Mouse (Mus musculus): ENCODE results near the gene Hist2h2ac.
A peak's percentile ranks its signal among the peaks of the same experiment; 100 is the strongest.
"Not testable (repeated sequence)": the region's sequence is repeated elsewhere in the genome, so short reads cannot be mapped to it uniquely, and the experiment has no call there.

Hist2h2ac gene

DNA sequence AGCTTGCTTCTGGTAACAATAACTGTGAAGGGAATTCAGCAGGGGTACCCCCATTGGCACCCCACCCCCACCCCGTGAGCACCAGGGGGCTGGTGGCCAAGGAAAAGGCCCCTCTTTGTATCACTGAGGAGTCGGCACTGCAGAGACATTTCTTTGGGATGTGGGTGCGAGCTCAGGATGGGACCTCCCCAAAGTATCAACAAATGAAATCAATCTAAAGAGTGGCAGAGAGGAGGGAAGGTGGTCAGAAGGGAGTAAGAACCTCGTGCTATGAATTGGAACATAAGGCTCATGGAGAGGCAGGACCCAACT is 28.3 kb upstream of the Hist2h2ac start:
- DNase-seq (ENCODE audit: low spot score in 2 of 2) = no peak

DNA sequence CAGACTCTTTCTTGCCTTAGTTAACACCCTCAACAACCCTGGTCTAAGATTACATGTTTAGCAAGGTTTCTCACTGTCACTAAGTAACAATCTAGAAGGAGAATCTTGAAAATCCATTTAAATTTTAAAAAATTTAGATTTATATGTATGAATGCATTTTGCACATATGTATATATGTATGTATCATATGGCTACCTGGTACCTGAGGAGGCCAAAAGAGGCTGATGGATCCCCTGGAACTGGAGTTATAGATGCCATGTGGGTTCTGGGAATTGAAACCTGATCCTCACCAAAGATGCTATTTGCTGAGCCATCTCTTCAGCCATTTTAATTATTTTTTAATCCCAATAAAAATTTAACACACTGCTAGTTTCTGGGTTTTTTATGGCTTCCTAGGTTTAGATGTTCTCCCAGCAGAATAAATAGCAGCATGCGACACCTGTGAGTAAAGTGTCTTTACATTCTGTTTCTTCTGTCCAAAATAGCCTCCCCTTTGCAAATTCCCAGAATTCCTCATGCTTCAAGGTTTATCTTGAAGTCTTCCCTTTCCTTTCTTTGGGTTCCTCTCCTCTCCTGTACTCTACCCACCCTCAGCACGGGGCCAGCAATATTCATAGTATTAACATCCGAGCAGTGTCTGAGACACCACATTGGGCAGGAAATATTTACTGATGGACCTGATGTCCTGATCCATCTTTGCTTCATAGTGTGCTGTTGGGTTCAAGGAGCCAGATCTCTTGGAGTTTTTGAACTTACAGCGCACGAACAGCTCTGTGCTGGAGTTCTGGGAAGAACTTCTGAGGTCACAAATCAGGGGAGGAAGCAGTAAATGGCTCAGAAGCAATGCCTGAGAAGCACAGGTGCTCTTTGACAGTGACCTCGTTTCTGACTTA is 27.7 kb upstream of the Hist2h2ac start:
- no peak for DNase-seq (ENCODE audit: low spot score in 2 of 2)

DNA sequence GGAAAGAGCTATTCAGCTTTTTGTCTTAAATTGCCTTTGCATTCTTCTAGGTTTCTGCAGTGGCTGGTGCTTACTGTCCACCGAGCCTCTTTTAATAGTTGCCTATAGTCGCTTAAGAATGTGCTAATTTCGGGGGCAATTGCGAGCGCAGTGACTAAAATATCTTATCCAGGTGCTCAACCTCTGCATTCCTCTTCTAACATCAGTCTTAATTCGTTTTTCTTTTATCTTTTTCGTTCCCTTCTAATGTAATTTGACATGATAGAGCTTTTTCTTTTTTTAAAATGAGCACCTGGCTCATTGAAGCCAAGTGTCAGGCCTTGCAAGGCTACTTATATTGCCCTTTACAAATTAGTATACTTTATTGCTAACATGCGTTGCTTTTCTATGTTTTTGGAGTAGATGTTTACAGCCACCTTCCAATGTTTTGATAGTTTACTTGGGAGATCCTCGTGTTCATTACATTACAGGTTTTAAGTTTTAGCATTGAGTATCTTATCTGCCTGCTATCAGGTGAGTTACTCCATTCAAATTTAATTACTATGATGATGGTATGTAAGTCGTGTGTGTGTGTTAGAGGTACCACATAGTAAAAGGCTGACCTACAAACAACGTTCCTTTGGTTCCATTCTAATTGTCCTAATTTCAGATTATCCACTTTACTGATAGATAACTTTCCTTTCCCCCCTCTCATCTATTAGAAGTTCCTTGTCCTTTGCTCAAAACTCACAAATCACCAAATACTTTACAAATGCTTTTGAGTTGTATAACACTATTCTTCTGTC is 26.9 kb upstream of the Hist2h2ac start:
- DNase-seq (ENCODE audit: low spot score in 2 of 2) = no peak

DNA sequence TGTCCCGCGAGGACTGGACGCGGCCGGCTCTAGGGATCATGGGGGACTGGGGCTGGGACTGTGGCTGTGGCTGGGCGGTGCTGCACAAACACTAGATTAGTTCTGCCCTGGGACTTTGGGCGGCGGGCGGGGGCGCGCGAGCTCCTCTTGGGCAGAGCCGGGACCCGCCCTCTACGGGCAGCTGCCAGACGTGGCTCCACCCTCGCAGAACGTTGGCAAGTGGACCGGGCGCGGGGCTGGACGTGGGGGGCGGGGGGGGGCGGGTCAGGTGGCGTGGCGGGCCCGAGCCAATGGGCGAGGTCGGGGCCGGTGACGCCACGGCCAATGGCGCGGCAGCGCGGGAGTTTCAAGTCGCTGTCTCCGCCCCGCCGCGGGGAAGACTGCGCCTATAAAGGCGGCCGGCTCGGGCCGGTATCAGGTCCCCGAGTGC is 25.8 kb upstream of the Hist2h2ac start, which contains the start of gene Hist2h3c1:
Hist2h3c1 (plus strand) TSS at position 259 of the 430 bp plus-strand sequence.
- DNase-seq (ENCODE audit: low spot score in 2 of 2) = not testable (repeated sequence)

DNA sequence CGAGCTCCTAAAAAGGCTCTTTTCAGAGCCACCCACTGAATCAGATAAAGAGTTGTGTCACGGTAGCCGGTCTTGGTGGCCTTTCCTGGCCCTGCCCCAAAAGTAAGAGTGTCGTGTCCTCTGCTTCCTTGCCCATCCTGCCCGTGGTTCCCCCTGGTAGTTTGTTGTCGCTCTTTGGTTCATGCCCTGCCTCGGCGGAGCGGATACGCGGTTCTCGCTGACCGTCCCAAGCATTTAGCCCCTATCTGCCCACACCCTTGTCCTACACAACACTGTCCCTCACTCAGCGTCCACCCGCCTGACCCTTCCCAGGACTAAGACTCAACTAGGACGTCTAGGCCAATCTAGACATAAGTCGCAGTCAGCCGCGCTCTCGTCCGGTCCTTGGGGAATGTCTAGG is 25.3 kb upstream of the Hist2h2ac start:
- DNase-seq (ENCODE audit: low spot score in 2 of 2) = not testable (repeated sequence)

DNA sequence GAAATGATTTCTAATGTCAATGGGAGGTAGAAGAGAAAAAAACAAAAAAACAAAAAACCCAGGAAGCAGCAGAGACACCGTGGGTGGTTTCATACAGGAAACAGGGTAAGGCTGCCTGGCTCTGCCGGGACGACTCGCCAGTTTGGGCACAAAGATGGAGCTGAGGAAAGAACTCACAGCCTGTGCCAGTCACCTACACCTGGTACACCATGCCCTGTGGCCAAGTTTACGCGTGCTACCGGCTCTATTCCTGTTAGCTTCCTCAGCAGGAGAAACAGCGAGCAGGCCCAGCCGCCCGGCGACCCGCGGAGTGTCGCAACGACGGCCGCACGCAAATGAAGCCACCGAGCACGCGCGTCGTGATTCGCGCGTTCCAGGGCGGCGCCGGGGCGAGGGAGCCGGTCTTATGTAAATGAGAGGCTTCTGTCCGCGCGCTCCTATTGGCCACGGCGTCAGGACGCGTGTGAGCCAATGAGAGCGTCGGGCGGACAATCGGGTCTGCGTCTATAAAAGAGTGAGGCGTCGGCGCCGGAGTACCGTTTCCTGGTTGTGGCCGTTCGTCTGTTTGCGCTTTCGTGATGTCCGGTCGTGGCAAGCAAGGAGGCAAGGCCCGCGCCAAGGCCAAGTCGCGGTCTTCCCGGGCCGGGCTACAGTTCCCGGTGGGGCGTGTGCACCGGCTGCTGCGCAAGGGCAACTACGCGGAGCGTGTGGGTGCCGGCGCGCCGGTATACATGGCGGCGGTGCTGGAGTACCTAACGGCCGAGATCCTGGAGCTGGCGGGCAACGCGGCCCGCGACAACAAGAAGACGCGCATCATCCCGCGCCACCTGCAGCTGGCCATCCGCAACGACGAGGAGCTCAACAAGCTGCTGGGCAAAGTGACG is 24.6 kb upstream of the Hist2h2ac start, which contains the start of gene Hist2h2aa1:
Hist2h2aa1 (plus strand) TSS at position 495 of the 884 bp plus-strand sequence.
- peak; percentile 83 to 85 for DNase-seq (ENCODE audit: low spot score in 2 of 2)

DNA sequence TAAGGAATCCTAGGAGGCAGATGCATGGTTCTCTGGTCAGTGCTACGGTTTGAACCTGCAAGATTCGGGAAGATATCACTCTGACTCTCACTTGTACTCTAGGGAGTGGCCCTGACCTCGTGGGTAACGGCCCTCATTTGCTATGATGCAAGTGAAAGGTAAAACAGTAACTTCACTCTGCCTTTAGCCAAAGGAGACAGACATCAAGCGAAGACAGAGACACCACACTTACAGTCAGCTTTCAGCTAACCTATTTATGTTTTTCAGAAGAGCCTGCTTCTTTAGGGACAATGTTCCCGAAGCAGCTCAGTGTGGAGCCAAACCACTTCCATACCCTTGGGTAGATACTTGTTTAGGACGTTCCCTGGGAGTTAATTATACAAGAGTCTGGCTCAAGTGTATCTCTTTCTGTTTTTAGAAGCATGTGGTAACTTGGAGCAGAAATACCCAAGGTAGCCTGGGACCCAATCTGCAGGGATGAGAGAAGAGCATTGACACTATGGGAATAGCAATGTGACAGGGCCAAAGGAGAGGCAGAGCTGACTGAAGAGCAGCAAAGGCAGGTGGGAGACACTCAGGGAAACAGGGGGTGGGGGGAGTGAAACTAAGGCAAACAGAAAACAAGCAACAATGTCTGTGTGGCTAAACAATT is 23.4 kb upstream of the Hist2h2ac start:
- DNase-seq (ENCODE audit: low spot score in 2 of 2) = no peak

DNA sequence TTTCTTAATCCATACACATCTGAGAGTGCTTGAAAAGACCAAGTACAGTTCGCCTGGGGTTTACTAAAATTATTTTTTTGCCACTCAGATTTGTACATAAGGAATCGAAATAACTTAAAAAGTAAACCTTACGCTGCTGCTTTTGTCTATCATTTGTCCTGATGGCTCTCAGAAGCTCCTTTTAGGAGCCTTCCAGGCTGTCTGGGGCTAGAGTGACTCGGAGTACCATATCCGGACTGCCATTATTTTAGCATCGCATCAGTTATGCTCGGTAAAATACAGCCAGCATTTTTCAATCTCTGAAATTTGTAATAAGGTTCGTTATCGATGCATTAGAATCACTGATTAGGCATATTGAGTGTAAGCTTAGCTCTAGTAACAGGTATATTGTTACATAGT is 20.1 kb upstream of the Hist2h2ac start:
- no peak for DNase-seq (ENCODE audit: low spot score in 2 of 2)

DNA sequence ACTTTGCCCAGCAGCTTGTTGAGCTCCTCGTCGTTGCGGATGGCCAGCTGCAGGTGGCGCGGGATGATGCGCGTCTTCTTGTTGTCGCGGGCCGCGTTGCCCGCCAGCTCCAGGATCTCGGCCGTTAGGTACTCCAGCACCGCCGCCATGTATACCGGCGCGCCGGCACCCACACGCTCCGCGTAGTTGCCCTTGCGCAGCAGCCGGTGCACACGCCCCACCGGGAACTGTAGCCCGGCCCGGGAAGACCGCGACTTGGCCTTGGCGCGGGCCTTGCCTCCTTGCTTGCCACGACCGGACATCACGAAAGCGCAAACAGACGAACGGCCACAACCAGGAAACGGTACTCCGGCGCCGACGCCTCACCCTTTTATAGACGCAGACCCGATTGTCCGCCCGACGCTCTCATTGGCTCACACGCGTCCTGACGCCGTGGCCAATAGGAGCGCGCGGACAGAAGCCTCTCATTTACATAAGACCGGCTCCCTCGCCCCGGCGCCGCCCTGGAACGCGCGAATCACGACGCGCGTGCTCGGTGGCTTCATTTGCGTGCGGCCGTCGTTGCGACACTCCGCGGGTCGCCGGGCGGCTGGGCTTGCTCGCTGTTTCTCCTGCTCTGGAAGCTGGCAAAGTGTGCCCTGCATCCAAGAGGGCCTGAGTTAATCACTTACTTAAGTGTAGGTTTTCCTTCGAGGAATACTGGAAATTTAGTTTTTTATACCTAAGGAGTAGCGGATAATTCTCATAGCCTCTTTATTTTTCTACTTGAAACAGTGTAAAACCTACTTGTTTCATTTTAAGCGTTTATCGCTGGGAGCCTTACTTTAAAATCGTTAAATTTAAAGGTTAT is 19.5 kb upstream of the Hist2h2ac start, which contains the start of gene Hist2h2aa2:
Hist2h2aa2 (minus strand) TSS at position 328 of the 850 bp plus-strand sequence.
- DNase-seq (ENCODE audit: low spot score in 2 of 2) = peak; percentile 94 to 95

DNA sequence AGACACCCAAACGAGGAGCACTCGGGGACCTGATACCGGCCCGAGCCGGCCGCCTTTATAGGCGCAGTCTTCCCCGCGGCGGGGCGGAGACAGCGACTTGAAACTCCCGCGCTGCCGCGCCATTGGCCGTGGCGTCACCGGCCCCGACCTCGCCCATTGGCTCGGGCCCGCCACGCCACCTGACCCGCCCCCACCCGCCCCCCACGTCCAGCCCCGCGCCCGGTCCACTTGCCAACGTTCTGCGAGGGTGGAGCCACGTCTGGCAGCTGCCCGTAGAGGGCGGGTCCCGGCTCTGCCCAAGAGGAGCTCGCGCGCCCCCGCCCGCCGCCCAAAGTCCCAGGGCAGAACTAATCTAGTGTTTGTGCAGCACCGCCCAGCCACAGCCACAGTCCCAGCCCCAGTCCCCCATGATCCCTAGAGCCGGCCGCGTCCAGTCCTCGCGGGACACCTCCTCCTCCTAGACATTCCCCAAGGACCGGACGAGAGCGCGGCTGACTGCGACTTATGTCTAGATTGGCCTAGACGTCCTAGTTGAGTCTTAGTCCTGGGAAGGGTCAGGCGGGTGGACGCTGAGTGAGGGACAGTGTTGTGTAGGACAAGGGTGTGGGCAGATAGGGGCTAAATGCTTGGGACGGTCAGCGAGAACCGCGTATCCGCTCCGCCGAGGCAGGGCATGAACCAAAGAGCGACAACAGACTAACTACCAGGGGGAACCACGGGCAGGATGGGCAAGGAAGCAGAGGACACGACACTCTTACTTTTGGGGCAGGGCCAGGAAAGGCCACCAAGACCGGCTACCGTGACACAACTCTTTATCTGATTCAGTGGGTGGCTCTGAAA is 18.5 kb upstream of the Hist2h2ac start, which contains the start of gene Hist2h3c2:
Hist2h3c2 (minus strand) TSS at position 174 of the 840 bp plus-strand sequence.
- peak; percentile 56 to 61 for DNase-seq (ENCODE audit: low spot score in 2 of 2)

DNA sequence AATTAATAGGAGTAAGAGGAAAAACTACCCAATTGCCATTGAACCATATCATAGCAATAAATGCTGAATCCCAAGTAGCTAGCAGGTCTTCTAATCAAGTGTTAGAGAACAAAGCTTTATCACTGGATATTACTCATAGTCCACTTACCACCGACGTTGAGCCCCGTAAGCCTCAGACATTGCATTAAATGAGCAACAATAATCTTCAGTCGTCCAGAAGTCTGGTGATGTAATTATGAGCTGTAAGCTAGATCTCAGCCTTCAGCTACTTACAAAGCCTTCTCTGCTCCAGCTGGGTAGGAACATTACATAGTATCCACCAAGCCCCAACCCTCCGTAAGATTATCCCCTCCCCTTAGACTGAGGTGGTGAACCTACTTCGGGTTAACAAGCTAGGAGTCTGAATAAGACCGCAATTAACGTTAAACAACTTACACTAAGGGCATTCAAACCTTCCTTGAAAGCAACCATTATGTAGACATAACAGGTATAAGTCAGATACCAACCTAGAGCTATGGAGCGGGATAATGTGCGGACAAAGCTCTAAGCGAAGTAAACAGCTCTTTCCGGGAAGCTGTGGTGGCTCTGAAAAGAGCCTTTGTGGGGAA is 17.3 kb upstream of the Hist2h2ac start:
- DNase-seq (ENCODE audit: low spot score in 2 of 2) = no peak

DNA sequence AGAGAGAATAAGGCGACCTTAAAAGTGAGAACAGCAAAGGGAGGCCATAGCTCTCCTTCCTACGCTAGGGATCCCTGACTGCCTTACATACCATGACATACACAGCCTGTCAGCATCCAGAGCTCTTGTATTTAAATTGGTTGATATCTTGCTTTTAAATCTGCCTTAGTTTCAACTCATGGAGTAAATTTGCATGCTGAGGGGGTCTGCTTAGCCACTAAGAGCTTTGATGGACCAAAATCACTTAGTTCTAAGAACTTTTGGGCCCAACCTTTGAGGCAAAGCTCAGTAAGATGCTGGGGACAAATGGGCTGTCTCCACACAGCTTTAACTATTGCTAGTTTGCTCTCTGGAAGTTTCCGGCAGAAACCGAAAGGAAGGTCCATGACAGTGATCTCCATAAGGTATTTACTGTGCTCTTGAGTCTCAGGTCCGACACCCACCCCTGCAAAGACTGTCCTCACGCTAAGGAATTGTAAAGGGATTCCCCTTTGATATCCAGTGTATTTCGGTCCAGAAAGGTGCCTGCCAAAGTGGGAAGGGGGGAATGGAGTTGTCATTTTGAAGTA is 16.7 kb upstream of the Hist2h2ac start:
- DNase-seq (ENCODE audit: low spot score in 2 of 2) = no peak

DNA sequence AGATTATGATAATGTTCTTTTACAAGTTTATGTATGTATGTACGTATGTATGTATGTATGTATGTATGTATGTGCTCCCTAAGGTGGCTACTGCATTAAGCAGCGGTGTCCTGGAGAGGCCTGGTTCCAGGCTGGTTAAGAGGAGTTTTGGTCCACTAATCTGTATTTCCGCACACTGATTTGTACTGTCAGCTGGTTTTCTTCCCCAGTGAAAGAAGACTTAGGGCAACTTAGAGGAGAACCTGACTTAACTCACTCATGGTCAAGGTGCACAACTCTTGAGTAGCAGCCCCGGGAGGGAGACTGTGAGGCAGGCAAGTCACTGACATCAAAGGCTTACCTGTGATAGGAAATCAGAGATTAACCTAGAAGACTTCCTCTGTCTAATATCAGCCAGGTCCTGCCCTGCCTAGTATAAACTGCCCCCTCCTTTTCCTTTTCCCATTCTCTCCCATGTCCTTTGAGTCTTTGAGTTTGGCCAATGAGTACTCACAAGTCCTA is 16.2 kb upstream of the Hist2h2ac start:
- DNase-seq (ENCODE audit: low spot score in 2 of 2) = no peak

DNA sequence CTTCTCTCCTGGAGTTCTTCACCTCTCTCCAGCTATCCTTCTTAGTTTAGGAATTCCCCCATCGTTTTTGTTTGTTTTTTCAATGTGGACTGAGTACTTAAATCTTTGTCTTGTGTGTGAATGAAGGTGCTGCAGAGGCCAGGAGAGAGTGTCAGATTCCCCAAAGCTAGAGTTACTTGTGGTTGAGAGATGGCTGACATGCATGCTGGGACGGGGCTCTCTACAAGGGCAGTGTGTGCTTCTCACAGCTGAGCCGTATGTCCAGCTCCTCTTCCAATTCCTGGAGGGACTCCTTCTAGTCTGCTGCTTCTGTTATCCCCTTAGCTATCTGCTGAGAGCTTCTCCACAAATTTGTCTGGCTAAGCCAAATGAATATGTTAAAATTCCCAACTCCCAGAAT is 15.2 kb upstream of the Hist2h2ac start:
- no peak for DNase-seq (ENCODE audit: low spot score in 2 of 2)

DNA sequence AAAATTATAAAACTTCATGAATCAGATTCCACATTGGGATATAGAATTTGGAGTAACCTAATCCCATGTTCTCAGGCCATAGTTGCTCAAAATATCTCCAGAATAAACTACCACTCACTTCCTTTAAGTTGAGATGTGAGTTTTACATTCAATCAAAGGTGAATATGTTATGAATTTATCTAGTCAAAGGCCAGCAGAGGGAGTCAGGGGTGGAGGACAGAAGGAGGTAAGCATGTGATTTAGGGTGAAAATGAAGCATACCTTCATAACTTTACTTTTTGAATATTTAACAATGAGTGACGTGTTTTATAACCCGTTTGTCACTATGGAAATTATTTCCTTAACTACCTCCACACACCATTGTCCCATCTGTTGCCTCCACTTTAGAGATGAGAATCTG is 14.2 kb upstream of the Hist2h2ac start:
- DNase-seq (ENCODE audit: low spot score in 2 of 2) = no peak

DNA sequence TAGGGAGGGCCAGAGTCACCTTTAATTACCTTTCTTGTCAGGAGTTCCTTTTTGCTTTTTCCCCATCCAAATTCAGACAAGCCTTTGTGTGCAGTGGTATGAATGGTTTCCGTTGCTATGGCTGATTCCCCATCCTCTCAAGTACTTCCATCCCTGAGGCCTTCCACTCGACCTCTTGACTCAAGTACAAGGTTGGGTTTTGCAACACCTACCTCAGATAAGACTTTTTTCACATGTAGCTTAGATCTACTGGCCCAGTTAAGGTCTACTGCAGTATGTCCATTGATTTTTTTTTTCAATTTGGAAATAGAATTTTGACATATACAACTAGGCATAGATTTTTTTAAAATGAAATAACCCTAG is 11.1 kb upstream of the Hist2h2ac start:
- DNase-seq (ENCODE audit: low spot score in 2 of 2) = no peak

DNA sequence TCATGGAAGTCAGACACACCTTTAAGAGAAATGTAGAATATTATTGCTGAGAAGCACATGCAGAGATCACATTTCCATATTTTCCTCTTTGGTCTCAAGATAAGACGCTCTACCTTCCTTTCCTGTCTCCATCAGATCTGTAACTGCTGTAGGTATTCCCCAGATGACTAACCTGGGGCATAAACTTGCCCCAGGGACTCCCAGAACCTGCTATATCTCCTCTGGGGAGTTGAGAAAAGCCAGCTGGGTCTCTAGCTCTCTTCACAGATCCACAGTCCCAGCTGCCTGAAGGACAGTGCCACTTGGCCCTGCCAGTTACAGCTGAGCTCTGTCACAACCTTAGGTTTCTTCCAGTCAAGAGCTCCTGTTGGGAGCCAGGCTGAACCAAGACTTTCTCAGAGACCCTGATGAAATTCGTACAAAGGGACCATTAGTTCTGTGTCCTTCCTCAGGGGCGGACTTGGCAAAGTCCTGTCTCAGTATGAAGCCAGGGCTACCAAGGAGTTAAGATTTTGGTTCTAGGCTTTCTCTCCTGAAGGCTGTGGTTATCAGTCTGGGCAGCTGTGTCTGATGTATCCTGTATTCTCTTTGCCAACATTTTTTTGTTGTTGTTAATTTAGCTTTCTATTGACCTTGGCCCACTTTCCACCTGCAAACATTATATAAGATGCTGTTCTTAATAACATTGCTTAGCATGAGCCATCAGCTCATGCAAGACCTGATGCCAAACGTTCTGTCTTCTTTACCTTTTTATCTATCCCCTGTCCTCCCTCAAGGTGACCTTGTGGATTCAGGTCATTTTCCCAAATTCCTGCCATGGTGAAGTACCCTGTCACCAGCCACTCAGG is 10.5 kb upstream of the Hist2h2ac start:
- DNase-seq (ENCODE audit: low spot score in 2 of 2) = no peak

Data from spleen, postnatal 36 days (tissue).